Mouse (Mus musculus) heart, adult 2 months (tissue): ENCODE data around the gene F830045P16Rik.

ENCODE experiments used
- CTCF ChIP-seq: fragments of 200-600 bp; IDR thresholded peaks from 2 replicates; pipeline ENCODE4 v1.8.1; 2022; ENCODE audit warnings: antibody characterized with exemption, mild to moderate bottlenecking, moderate library complexity
- EP300 ChIP-seq: fragments of 200-500 bp; IDR thresholded peaks from 2 replicates; pipeline ENCODE4 v1.6.1; 2011; ENCODE audit warnings: low read depth, low read length, control low read depth; ENCODE audit not compliant: insufficient read depth
- POLR2A ChIP-seq: fragments of 200-500 bp; IDR thresholded peaks from 2 replicates; pipeline ENCODE4 v1.6.1; 2011; ENCODE audit warnings: mild to moderate bottlenecking, low read depth, low read length, control low read depth; ENCODE audit not compliant: insufficient read depth

GRCm38 (mm10) chr2:129582261-129582660 lies 45.9 kb upstream of the F830045P16Rik start:
- TF ChIP-seq POLR2A (no peak), CTCF (no peak), EP300 (no peak)
